Mouse (Mus musculus) lung, adult 18-20 months (tissue): ENCODE data around the gene Wipf3.

ENCODE experiments used
- DNase-seq, 2 experiments: peaks; one replicate each; pipeline ENCODE4 v3.0.0; 2022; ENCODE audit warnings: mixed read lengths in 2 of 2

Gene Wipf3

GRCm38 (mm10) chr6:54429447-54430194 lies at the start of gene Wipf3:
Wipf3 (plus strand) TSS chr6:54429603.
- DNase-seq, result peak; percentile 78 to 80

DNA sequence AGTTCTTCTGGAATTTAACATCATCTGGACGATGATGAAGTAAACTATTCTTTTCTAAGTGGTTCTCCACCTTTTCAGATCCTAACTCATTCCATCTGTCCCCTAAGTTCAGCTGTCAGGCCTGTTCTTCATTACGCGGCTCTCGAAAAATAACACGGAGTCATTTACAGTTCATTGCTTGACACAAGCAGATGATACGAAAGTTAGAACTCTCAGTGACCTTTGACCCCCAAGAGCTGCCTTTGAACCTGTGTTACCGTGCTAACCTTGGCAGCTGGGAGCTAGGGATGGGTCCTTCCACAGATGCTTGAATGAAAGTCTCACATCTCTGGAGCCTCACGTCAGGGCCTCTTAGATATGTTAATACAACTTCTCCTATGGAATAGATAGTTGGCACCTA lies 46.8 kb upstream of the Wipf3 start:
- DNase-seq, result no peak

GRCm38 (mm10) chr6:54383893-54384524 lies 45.4 kb upstream of the Wipf3 start:
- DNase-seq, result no peak

DNA sequence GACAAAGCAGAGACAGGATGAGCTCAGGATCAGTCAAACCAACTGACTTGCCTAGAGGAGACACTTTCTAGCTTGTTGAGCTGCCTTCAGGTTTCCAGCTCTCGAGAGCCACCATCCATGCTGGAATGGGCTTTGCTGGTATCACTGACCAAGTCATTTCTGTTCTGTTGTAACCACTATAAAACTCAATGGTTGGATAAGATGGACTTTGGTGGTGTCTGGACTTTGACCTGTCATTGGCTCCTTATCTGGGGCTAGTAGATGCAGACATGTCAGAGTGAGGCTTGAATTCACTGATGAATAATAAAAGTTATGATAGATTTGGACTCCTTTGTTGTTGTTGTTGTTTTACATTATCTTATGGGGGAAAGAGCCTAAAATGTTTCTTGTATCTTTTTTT lies 44.6 kb upstream of the Wipf3 start:
- no peak for DNase-seq

DNA sequence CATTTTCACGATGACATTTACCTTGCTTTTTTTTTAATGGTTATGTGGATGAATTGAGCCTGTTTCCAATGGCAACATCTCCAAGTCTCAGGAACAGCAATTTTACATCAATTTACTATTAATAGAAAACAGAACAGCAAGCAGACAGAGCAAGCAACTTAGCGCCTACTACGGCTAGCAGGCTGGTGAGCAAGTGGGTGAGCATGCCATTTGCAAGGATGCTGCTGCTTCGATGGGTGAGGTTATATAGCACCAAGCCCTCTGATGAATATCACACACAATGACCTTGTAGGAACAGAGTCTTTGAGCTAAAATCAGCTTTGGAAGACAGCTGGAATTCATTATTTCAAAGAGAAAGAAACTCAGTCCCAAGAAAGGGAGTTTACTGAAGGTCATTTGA lies 43.0 kb upstream of the Wipf3 start:
- DNase-seq, result no peak

- no peak for DNase-seq
Measured at GRCm38 (mm10) chr6:54387044-54387443, 42.4 kb upstream of the Wipf3 start.

DNA sequence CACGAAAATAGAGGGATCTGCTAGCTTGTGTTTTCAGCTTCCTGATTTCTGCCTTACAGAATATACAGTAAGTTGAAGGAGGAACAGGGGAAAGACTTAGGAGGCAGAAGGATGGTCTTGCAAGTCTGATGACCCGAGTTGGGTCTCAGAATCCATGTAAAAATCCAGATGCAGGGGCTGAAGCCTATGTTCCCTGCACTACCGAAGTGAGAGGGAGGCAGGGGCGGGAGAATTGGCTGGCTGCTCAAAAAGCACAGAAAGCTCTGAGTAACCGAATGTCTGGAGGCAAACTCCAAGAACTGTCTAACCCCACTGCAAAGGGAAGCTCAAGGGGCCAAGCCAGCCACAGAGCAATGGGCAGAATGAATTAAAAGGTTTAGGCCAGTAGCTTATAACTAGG lies 41.7 kb upstream of the Wipf3 start:
- DNase-seq, result no peak

DNA sequence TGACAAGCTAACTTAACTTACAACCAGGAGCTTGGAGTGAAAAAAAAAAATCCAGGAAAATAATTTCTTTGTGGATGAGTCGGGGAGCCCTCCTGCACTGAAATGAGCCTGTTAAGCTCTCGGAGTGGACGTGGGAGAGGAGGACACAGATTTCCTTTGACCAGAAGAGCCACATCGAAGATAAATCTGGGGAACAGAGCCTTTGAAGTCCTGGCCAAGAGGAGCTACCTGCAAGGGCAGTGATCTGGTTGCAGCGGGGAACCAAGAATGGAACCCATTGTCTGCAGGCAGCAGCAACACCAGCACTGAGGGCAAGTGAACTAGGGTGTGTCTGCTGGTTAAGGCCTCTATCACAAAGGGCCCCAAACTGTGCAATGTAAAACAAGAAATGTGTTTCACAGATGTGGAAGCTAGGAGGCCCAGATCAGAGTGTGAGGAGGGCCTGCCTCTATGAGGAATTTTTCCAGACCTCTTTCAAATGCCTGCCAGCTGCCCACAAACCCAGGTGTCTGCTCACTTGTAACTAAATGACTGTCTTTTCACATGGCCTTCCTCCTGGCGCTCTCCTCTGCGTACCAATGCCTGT lies 40.6 kb upstream of the Wipf3 start:
- no peak for DNase-seq

DNA sequence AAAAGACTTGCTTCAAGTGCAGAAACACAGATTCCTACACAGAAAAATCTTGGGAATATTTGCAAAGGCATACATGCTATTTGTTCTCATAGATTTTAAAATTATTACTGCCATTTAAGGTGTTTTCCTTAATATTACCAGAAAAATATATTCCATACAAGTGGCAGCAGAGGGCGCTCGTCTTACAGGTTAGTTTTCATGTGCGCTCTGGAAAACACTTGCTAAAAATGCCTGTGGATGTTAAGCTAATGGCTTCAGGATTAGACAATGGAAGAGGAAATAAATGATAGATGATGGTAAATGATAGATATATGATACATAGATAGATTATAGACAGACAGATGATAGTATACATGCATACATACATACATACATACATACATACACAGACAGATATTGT lies 37.6 kb upstream of the Wipf3 start:
- peak; percentile 33 to 42 for DNase-seq

GRCm38 (mm10) chr6:54393886-54394285 lies 35.5 kb upstream of the Wipf3 start:
- no peak for DNase-seq

DNA sequence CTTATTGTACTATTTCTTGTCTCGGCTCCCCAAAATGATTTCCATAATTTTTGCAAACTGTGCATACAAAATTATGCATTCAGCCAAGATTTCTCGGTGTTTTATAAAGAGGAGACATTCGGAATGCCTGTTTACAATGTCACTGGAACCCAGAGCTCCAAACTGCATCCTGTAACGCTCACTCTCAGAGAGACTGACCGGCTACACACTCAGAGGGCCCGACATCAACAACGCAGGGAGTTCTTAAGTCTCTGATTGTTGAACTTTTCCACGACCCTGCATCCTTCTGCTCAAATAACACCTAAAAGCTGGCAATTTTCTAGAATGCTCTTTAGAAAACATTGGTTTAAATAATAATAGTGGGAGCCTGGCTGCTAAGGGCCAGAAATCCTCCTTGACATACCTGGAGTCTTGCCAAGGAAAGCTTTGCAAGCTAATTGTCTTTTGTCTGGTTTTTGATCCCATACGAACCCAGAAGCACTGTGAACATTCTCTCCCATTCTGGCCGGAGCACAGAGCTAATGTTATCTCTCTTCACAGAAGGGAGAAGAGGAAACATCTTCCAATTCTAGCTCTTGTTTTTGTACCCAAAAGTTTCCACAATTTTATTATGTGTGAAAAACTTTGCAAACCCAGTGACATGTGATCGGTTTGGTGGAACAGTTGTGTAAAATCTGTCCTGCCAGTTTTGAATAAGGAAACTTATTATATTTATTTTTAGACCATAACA lies 30.0 kb upstream of the Wipf3 start:
- peak in 1 of 2 experiments; percentile 5 for DNase-seq

- DNase-seq, result no peak
Measured at GRCm38 (mm10) chr6:54401503-54401902, 27.9 kb upstream of the Wipf3 start.

DNA sequence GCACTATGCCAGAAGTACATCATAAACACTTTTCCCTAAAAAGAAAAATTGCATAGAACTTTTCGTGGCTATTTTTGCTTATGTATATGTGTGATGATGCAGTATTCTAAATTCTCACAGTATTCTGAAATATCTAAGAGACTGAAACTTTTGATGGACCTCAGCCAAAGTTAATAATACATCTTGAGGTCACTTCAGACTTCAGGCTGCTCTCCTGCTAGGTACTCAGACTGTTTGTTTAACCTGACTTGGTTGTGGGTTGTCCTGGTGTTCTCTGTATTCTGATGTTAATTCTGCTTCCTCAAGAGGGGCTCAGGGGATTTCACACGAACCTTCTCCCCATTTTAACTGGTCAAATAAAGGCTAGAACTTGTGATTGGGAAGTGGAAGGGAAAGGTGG lies 24.5 kb upstream of the Wipf3 start:
- no peak for DNase-seq

GRCm38 (mm10) chr6:54406116-54406515 lies 23.3 kb upstream of the Wipf3 start:
- DNase-seq, result no peak

- no peak for DNase-seq
Measured at GRCm38 (mm10) chr6:54409271-54409670, 20.1 kb upstream of the Wipf3 start.

DNA sequence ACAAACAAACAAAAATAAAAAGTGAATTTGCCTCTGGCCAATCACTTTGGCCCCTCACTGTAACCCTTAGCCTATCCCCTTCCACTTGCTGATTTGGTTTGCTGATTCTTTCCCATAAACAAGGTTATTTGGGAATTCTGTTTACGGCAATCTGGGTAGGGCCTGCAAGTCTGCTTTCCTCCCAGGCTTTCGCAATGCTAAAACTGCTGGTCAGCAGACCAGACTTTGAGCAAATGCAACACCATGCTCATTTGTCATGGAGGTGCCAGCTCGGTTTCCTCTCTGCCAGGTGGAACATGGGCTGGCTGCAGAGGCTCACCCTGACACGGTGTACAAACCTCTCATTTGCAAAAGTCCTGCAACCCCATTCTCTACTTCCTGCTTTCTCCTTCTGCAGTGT lies 19.0 kb upstream of the Wipf3 start:
- DNase-seq, result no peak

- DNase-seq, result no peak
Measured at GRCm38 (mm10) chr6:54411591-54411990, 17.8 kb upstream of the Wipf3 start.

DNA sequence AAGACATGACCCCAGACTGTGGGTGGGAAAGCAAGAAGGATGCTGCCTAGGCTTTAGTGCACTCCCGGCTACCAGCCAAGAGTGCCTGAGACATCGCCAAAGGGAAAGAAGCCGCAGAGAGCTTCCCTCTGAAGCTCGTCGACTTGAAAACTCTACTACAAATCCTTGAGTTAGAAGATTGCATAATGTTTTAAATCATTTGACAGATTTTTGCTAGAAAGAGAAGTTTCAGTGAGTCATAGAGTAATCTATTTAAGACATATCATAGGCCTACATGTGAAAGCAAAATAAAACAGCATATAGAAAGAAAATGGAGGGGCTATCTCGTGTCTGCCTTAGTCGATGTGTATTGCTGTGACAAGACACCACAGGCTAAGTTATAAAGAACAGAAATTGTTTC lies 16.5 kb upstream of the Wipf3 start:
- DNase-seq, result no peak

GRCm38 (mm10) chr6:54425230-54425629 lies 4.2 kb upstream of the Wipf3 start:
- DNase-seq, result peak in 1 of 2 experiments; percentile 24

GRCm38 (mm10) chr6:54428850-54429446 lies 455 bp upstream of the Wipf3 start:
- peak in 1 of 2 experiments; percentile 14 for DNase-seq

GRCm38 (mm10) chr6:54430221-54430620 lies 818 bp downstream of the Wipf3 start:
- no peak for DNase-seq

- DNase-seq, result peak in 1 of 2 experiments; percentile 10
Measured at GRCm38 (mm10) chr6:54431761-54432160, 2.4 kb downstream of the Wipf3 start.

- no peak for DNase-seq
Measured at GRCm38 (mm10) chr6:54432191-54432590, 2.8 kb downstream of the Wipf3 start.
